Mouse (Mus musculus) layer of hippocampus, adult 8-10 months (tissue): Measurements from ENCODE around the gene Dlgap3. TPM values are rescaled to one million over a fixed set of nuclear protein-coding genes. Genes with fewer than 3 reads are reported as not detected.

Experiments used
- DNase-seq, 2 experiments: peaks; one replicate each; pipeline ENCODE4 v3.0.0; 2022; ENCODE audit warnings: low spot score in 2 of 2
- total RNA-seq, 4 experiments: library from RNA; stranded (reverse); gene quantifications; 2 replicates each; pipeline ENCODE4 v1.2.4; 2022

The Dlgap3 gene
- total RNA-seq, 4 experiments from 2014 or later, result 229 to 253 (median 243) TPM

DNA sequence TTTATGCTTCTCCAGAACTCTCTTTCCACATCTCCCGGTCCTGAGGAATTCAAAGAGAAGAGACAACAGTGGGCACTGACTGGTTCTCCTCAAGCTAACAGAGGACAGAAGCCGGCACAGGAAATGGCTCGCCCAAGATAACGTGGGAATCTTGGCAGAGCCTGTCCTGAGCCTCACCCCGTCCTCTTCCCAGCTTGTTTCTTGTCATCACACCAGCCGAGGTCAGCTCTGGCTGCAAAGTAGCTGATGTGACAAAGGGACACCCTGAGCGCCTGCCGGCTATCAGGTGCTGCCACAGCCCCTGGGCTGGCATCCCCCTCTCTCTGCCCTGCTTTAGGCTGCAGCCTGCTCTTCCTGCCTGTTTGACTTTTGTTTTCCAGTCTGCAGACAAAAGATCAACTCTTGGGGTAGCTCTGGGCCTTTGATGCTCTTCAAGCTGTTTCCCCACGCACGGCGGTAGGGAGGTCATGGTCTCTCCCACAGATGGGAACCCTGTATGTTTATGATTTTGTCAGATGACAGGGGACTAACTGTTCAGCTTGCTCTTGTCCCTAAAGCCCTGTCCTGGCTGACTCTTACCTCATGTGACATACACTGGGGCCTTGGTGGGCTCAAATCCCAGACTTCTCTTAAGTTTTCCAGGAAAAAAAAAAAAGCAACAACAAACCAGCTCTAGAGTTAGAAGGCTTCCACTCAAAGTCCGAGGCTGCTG lies 89.3 kb downstream of the Dlgap3 start:
- no peak for DNase-seq

- no peak for DNase-seq
These were observed 92.6 kb downstream of the Dlgap3 start for GRCm38 (mm10) chr4:127261601-127262000.

DNA sequence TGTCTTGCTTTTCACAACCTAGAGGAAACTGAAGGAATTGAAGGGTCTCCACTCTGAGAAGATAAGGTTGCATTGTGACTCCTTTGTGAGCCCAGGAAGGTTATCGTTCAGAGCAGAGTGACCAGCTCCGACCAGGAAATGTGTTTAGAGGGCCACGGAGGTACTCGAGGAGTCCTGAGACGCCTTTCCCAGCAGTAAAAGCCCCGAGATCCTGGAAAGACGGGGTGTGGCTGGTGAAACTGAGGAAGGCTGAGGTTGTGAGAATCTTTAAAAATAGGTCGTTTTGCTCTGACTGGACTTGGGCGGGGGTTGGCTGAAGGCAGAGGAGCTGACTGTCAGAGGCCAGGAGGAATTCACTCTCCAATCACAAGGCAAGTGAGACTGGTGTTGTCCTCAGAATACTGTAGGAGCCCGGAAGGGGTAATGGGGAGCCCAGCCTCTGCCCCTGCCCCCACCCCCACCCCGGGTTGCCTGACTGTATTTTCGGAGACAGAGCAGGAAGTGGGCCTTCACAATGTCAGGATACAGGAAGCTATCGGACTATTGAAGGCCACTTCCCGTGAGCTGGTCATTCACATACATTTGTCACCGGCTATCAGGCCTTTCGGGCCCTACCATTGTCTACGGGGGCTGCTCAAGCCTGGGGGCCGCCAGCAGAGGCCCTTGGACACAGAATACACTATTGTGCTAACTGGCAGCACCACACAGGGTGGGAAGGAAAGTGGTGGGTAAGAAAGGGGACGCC lies 94.6 kb downstream of the Dlgap3 start:
- no peak for DNase-seq

GRCm38 (mm10) chr4:127264183-127264554 lies 95.2 kb downstream of the Dlgap3 start:
- DNase-seq, result no peak

DNA sequence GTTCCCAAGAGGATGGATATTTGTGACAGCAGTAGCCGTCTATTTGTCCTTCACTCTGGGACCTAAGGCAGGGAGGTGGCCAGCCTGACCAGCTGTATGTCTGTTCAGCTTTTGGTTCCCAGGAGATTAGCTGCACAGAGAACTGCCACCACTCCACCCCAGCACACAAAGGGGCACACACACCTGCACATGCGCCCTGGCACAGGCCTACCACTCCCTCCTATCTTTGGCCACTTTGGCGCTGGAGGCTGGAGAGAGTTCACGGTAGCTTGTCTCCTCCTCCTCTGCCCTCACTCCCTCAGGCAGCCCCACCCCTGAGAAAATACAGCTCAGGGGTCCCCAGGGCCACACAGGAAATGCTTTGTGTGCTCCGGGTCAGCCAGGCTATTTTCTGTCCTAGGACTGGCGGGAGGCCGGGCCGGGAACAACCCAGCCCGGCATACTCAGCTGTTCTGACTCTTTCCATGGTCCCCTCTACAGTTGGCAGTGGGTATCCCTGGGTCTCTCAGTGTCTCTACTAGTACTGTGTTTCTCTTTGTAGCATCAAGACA lies 109.5 kb downstream of the Dlgap3 start:
- DNase-seq, result no peak

- no peak for DNase-seq
These were observed 110.2 kb downstream of the Dlgap3 start for GRCm38 (mm10) chr4:127279241-127279640.

Other genes with a start within 250 kb of the Dlgap3 start
- 10 to 100 TPM; 52.0 to 64.4 (median 55.9) TPM for gene Zmym4, start 201.1 kb upstream of the Dlgap3 start, total RNA-seq
- gene Sfpq, start 147.9 kb upstream of the Dlgap3 start, total RNA-seq, result 100 to 1,000 TPM; 208 to 316 (median 265) TPM
- gene Zmym1, start 108.1 kb upstream of the Dlgap3 start, total RNA-seq, result 10 to 100 TPM; 10.6 to 20.5 (median 14.6) TPM
- 10 to 100 TPM; 36.7 to 50.5 (median 39.0) TPM for gene Zmym6, start 91.8 kb upstream of the Dlgap3 start, total RNA-seq
- gene Tmem35b, start 45.5 kb upstream of the Dlgap3 start, total RNA-seq, result 1 to 10 TPM; 3.7 to 6.2 (median 5.4) TPM
- gene Smim12, start 74.6 kb downstream of the Dlgap3 start, total RNA-seq, result 10 to 100 TPM; 53.6 to 54.6 (median 54.1) TPM
- gene Gja4, start 144.8 kb downstream of the Dlgap3 start, total RNA-seq, result 1 to 10 TPM; 1.6 to 4.4 (median 3.2) TPM
- under 1 TPM in 3 of 4 experiments, not detected in 1; 0.27 to 0.39 (median 0.39) TPM for gene Gjb3, start 161.6 kb downstream of the Dlgap3 start, total RNA-seq
- gene Gjb4, start 184.9 kb downstream of the Dlgap3 start, total RNA-seq, result not detected
- not detected for gene Gjb5, start 189.0 kb downstream of the Dlgap3 start, total RNA-seq